Mouse (Mus musculus) thymus, postnatal 10 days (tissue): ENCODE results near the gene Olfr1197.

Experiments
- DNase-seq, 2 experiments: peaks; one replicate each; pipeline ENCODE4 v3.0.0; 2021; ENCODE audit warnings: low spot score in 2 of 2

The Olfr1197 gene

GRCm38 (mm10) chr2:88732266-88732665 is at the start of gene Olfr1197:
TSS of gene Olfr1197 (minus strand) at chr2:88732366.
- DNase-seq = no peak

GRCm38 (mm10) chr2:88770388-88770787 is 38.2 kb upstream of the Olfr1197 start, which contains the start of gene Olfr1200:
TSS of gene Olfr1200 (minus strand) at chr2:88770488.
- no peak for DNase-seq

- no peak for DNase-seq
These were observed 28.2 kb upstream of the Olfr1197 start, which contains the start of gene Olfr1199 for GRCm38 (mm10) chr2:88760369-88760768. TSS of gene Olfr1199 (minus strand) at chr2:88760469.

- DNase-seq = no peak
These were observed 19.1 kb upstream of the Olfr1197 start, which contains the start of gene Olfr1198 for GRCm38 (mm10) chr2:88751270-88751669. TSS of gene Olfr1198 (minus strand) at chr2:88751370.

- no peak for DNase-seq
These were observed 11.2 kb upstream of the Olfr1197 start for GRCm38 (mm10) chr2:88743379-88743778.

GRCm38 (mm10) chr2:88704497-88704896 is 27.7 kb downstream of the Olfr1197 start, which contains the start of gene Olfr1196:
TSS of gene Olfr1196 (minus strand) at chr2:88704597.
- DNase-seq = no peak

- DNase-seq = no peak
These were observed 43.1 kb downstream of the Olfr1197 start, which contains the start of gene Olfr1195 for GRCm38 (mm10) chr2:88689087-88689486. TSS of gene Olfr1195 (minus strand) at chr2:88689187.
